Mouse (Mus musculus) neutrophil, adult 5-6 weeks (primary cell): ENCODE data around the gene Acot7. TPM values are rescaled to one million over a fixed set of nuclear protein-coding genes. Genes with fewer than 3 reads are reported as not detected.

Source experiments
- ATAC-seq: fragments of 151-379, 151-347 bp; 2 replicates; pipeline ENCODE4 v1.8.0; 2017; ENCODE audit warnings: mild to moderate bottlenecking, moderate TSS enrichment; ENCODE audit not compliant: insufficient number of reproducible peaks, poor library complexity, low FRiP score, severe bottlenecking; ENCODE audit errors: extremely low read depth
- total RNA-seq: library from RNA; stranded (forward); fragments of 200-1000 nt; gene quantifications from 2 replicates; pipeline ENCODE4 v1.2.3, GENCODE M21; 2017

Acot7 gene
- total RNA-seq, 1 experiment from 2014 or later: 12.2 TPM

DNA sequence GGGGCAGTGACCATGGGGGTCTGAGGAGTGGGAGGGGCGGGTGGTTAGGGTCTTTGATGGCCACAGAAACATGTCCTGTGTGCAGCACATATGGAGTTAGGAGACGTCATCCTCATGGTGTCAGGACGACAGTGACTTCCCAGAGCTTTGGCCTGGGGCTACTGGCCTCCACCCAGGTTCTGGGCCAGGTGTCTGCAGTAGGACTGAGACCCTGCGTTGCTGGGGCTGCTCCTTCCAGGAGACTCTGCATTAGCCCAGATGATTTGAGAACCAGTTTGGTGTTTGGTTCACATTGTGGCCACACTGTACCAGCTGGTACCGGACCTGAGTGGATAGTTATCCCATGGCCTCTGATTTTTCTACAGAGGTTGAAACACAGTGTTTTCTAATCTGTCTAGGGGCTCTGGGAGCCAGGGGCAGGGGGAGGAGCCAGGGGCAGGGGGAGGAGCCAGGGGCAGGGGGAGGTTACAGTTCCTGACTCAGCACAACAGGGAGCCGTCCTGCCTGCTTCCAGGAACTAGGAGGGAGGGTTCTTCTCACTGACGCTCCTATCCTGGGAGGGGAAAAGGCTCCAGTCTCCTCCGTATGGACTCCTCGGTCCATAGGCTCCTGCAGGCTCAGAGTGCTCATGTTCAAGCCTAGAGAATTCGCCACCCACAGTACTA lies 85.7 kb downstream of the Acot7 start:
- no peak for ATAC-seq

- no peak for ATAC-seq
Observed at GRCm38 (mm10) chr4:152264177-152264530, 86.2 kb downstream of the Acot7 start.

DNA sequence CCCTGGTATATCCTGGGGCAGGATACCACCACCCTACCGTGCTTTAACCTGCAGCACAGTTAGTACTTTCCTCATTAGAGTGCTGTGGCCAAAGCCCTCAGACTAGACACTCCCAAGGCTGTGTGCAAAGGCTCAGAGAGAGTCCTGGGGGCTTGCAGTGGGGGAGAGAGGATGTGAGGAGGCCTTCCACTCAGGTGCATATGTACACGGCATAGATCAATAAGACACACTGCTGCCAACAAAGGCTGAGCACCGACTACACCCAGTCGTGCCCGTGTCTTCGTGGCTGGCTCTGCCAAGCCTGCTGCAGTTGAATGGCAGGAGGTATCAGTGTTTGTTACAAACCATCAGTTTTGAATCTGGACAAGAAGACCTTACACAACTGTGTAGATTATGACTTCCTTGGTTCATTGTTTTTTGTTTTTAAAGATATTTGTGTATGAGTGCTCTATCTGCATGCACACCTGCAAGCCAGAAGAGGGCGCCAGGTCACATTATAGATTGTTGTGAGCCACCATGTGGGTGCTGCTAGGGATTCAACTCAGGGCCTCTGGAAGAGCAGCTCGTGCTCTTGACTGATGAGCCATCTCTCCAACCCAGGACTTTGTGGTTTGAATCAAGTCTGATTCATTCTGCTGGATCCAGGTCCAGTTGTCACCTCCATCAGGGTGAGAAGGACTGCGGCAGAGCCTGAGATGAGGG lies 87.1 kb downstream of the Acot7 start:
- no peak for ATAC-seq

- ATAC-seq: no peak
Observed at GRCm38 (mm10) chr4:152265791-152266190, 87.9 kb downstream of the Acot7 start.

DNA sequence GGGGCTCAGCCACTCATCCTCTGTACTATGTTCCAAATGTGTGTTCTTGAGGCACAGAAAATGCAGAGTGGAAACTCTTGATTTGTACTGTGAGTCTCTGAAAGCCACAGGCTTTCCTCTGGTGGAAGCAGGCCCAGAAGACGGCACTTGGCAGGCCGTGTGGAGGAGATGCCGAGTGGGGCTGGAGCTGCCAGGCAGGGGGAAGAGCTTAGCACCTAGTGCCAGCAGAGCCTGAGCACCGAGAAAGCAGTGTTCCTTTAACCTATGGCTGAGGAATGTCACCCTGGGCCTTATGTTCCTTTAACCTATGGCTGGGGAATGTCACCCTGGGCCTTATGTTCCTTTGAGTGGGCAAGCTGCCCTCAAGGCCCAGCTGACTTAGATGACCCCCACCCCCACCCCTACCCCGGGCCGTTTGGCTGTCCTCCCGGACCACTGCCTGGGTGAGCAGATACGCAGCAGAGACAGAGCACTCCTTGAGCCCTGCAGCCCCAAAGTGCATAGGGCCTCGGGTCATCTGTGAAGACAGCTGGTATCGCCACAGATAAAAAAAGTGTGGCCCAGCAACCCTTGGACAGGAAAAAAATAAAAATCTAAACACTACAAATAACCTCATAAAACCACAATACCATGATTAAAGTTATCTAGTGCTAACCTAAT lies 88.4 kb downstream of the Acot7 start:
- no peak for ATAC-seq

- no peak for ATAC-seq
Observed at GRCm38 (mm10) chr4:152267748-152268369, 89.9 kb downstream of the Acot7 start.

- no peak for ATAC-seq
Observed at GRCm38 (mm10) chr4:152269967-152270366, 92.0 kb downstream of the Acot7 start.

DNA sequence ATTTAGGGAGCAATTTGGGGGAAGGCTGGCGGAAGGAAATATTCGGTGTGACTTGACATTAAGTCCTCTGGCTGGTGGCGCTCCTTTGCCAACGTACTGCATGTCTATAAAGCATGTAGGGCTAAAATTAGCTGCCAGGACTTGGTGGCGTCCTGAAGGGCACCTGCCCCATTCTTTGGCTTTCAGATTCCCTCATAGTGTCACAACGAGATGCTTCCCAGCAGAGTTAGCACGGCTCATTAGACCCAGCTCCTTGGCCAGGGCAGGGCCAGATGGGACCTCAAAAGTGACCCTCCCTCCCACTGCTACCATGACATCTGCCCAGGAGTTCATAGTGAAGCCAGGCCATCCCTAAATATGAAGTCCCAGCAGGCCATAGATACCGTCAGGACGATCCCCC lies 92.7 kb downstream of the Acot7 start:
- ATAC-seq: no peak

- no peak for ATAC-seq
Observed at GRCm38 (mm10) chr4:152271334-152271733, 93.4 kb downstream of the Acot7 start.

DNA sequence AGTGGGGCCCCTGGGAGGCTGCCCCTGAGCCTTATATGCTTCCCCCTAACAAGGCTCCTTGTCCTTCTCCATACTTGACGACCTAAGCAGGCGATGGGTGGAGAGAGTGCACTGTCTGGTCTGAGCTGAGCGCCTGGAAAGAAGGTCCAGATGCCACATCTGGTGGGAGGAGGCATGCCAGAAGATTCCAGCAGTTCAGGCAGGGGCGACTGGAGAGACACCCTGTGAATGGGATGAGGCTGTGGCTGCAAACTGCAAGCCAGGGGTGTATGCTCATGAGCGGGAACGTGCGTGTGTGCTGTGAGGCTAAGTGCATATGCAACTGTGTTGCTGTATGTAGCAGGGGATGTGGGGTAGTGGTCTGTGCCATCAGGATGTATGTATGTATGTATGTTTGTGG lies 94.1 kb downstream of the Acot7 start:
- ATAC-seq: no peak

DNA sequence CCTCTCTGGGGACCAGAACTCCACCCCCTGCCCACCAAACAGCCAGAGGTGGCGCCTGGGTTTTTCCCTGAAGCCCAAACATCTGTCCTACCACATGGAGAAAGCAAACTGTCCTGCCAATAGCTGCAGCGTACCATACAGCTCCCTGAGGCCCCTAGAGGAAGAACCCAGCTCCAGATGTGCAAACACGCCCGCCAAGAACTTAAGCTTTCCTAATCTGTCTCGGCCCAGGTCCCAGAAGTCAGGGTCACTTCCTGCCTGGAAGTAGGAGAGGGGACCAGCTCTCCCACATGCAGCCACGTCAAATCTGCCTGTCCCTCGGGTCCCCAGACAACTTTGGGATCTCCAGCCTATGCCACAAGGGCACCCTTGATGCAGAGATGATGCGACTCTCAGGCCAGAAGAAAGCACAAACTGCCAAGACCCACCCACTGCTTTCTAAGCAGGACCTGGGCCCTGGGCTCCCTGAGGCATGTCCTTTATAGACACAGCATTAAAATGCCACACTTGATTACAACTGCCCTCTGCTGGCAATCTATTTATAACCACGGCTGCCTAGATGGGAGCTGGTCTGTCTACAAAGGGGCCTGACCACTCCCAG lies 94.6 kb downstream of the Acot7 start:
- ATAC-seq: no peak

DNA sequence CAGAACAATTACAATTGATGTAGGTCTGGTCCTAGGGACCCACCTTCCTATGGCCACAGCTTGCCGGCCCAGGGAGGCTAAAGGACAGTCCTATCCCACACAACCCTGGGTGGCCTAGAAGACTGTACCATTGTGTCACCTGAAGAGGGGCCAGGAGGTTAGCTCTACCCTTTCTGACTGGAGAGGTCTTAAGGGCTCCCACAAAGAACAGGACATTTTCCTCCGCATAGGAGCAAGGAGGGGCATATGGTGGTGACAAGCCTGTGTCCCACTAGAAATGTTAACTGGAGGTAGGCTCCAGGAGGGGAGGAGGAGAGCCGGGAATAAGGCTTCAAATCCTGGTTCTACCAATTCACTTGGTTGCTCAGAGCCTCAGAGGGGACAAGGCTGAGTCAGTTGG lies 95.3 kb downstream of the Acot7 start:
- ATAC-seq: no peak

GRCm38 (mm10) chr4:152273621-152274236 lies 95.8 kb downstream of the Acot7 start, which contains the start of gene Gpr153:
Gene Gpr153, plus strand, starts transcription at chr4:152274232.
- no peak for ATAC-seq

GRCm38 (mm10) chr4:152274681-152275131 lies 96.8 kb downstream of the Acot7 start:
- no peak for ATAC-seq

GRCm38 (mm10) chr4:152276389-152277347 lies 98.7 kb downstream of the Acot7 start:
- no peak for ATAC-seq

GRCm38 (mm10) chr4:152277916-152278315 lies 100.0 kb downstream of the Acot7 start:
- ATAC-seq: no peak

GRCm38 (mm10) chr4:152278986-152279385 lies 101.1 kb downstream of the Acot7 start:
- ATAC-seq: no peak

- ATAC-seq: no peak
Observed at GRCm38 (mm10) chr4:152281601-152282000, 103.7 kb downstream of the Acot7 start.
